Mouse (Mus musculus) lung, postnatal 36 days (tissue): Measurements from ENCODE around the gene Sdf2.

Experiments used
- DNase-seq: peaks from one replicate; pipeline ENCODE4 v3.0.0; 2022; ENCODE audit warnings: mixed read lengths

Sdf2 gene

DNA sequence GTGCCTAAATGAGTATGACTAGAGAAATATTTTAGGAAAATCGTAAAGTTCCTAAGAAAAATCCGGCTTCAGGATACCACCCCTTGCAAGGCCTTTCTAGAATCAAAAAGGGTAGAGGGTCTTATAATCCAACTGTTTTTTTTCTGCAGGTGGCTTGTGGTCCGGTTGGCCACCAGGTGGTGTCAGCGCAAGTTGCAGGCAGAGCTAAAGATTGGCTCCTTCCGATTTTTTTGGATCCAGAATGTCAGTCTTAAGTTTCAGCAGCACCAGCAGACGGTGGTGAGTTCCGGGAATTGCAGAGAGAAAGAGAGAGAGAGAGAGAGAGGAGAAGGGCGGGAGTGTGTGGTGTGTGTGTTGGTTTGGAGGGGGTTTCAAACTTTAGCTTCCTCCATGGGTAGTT, 17.0 kb downstream of the Sdf2 start:
- DNase-seq, result peak; percentile 74

DNA sequence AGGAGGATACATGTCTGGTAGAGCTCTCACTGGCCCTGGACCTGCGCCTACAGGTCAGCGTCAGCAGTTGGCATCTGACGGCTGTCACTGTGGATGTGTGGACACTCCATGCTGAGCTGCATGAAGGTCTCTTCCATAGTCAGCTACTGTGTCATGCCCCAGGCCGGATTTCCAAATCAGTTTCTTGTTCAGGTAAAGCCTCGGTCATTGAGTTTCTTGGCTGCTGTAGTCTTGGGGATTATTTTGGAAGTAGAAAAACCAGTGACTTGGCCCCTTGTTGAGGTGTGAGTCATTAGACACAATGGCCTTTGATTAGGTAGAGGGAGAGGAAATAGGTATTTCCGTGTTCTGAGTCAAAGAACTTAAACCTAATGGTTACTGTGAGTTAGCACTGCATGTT, 20.0 kb downstream of the Sdf2 start:
- no peak for DNase-seq

DNA sequence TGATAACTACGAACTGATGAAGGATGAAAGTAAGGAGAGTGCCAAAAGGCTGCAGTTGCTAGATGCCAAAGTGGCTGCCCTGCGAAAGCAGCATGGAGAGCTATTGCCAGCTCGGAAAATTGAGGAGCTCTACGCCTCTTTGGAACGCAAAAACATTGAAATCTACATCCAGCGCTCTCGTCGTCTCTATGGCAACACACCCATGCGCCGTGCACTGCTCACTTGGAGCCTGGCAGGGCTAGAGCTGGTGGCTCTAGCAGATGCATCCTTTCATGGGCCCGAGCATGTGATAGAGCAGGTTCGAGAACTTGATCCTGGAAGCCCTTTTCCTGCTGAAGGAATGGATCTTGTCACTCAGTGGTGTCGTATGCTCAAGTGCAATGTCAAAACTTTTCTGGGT, 26.4 kb downstream of the Sdf2 start:
- DNase-seq, result no peak

DNA sequence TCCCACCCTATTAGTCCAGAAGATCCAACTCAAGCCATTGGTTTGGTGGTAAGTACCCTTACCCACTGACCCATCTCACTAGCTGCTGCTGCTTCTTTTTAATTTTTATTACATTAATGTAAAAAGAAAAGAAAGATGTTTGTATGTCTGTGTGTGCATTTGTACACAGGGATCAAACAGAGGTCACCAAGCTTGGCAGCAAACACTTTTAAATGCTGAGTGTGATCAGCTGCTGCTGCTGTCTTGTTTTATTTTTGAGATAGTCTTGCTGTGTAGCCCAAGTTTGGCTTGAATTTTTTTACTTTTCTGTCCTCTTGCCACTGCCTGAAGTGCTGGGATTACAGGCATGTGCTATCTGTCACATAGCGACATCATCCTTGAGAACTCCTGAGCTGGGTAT, 30.1 kb downstream of the Sdf2 start:
- DNase-seq, result no peak

DNA sequence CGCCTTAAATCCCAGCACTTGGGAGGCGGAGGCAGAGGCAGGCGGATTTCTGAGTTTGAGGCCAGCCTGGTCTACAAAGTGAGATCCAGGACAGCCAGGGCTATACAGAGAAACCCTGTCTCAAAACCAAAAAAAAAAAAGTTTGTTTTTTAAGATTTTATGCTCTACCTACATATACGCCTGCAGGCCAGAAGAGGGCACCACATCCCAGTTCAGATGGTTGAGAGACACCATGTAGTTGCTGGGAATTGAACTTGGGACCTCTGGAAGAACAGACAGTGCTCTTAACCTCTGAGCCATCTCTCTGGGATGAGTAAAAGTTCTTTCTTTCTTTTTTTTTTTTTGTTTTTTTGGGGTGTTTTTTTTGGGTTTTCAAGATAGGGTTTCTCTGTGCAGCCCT, 30.6 kb downstream of the Sdf2 start:
- peak; percentile 13 for DNase-seq

DNA sequence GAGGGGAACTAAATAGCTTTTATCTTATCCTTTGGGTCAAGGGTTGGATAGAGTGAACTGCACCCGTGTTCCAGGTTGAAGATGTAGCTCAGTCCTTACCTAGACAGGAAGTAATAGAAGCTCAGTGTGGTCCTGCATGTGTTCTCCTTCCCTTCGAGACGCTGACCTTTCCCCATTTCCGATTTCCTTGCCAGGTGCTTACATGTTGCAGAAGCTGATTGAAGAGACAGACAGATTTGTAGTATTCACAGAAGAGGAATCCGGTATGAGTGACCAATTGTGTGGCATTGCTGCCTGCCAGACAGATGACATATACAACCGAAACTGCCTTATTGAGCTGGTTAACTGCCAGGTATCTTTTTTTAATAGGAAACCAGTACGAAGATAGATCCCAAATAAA, 33.3 kb downstream of the Sdf2 start:
- DNase-seq, result no peak

DNA sequence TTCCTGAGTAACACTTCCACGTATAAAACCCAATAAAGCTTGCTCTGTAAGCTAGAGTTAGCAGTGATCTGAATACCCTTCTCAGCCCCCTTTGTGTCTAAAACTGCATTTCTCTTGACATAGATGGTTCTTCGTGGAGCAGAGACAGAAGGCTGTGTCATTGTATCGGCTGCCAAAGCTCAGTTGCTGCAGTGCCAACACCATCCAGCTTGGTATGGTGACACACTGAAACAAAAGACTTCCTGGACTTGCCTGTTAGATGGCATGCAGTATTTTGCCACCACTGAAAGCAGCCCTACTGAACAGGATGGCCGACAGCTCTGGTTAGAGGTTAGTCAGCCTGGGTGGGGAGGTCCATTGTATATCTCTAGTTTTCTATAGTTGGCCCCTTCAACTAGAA, 34.0 kb downstream of the Sdf2 start:
- no peak for DNase-seq

DNA sequence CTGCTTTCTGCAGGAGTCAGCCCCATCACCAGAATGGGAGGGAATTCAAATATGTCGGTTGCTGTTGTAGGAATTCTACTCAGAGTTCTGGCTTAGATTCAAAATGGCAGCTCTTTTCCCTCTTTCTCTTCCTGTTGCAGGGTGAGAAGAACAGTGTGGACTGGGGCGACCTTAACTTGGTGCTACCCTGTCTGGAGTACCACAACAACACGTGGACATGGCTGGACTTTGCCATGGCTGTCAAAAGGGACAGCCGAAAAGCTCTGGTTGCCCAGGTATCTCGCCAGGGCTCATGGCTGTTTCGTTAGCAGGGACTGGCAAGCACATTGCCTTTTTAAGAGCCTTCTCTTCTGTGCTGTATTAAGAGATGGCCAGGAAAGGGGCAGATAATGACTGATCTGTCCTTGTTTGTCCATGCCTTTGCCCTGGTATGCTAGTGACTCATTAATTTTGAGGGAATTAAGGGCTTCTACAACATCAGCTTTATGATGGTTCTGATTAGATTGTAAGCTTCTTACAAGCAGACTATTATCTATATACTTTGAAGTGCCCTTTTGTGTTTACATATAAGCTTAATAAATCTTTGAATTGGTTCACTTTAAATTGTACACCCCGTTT, 43.7 kb downstream of the Sdf2 start:
- DNase-seq, result no peak

DNA sequence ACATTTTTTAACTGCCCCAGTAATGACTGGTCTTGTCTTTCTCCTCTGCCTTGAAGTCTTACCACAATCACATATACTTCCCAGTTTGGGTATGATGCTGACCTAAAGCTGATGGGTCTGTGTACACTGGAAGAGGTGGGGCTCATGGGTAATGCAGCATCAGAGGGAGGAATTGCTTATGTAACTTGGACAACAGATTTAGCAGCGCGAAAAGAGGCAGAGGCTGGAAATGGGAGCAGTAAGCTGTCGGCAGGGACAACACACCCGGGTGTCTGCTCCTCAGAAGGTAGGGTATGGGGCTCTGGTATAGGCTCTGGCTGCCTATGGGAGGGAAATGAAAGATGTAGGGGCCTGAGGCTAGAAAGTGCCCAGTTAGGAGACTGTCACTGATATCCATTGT, 45.1 kb downstream of the Sdf2 start, which contains the start of gene BC030499:
TSS of gene BC030499 (plus strand) at position 188 of the 400 bp plus-strand sequence.
- DNase-seq, result no peak

DNA sequence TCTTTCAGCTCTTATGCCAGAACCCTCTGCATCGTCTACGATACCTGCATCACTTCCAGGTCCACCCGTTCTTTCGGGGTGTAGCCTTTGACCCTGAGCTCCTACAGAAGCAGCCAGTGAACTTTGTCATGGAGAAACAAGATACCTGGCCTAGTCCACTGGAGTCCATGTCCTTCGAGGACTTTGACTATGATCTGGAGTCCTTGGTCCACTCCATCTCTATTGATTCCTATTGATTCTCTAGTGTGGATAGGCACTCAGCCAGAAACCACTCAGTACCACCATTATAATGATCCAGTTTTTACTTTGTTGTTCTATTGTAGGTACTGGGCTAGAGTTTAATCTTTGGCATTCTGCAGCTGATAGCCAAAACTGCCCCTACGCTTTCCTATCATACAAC, 49.0 kb downstream of the Sdf2 start:
- no peak for DNase-seq

DNA sequence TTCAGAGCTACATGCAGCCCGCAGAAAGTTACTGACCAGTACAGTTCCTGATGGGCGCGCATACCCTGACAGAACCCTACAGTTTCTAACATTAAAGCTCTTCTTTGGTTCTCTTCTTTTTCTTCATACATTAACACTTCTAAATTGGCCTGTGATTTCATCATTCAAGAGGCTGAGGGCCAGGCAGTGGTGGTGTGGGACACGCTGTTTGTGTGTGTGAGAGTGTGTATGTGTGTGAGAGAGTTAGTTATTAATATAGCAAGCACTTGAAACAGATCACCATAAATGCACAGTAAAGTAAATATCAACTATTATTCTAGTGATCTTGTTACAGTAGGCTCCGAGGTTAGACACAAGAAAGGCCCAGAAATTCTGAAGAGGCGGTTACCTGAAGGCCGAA, 55.4 kb downstream of the Sdf2 start:
- DNase-seq, result peak; percentile 4

DNA sequence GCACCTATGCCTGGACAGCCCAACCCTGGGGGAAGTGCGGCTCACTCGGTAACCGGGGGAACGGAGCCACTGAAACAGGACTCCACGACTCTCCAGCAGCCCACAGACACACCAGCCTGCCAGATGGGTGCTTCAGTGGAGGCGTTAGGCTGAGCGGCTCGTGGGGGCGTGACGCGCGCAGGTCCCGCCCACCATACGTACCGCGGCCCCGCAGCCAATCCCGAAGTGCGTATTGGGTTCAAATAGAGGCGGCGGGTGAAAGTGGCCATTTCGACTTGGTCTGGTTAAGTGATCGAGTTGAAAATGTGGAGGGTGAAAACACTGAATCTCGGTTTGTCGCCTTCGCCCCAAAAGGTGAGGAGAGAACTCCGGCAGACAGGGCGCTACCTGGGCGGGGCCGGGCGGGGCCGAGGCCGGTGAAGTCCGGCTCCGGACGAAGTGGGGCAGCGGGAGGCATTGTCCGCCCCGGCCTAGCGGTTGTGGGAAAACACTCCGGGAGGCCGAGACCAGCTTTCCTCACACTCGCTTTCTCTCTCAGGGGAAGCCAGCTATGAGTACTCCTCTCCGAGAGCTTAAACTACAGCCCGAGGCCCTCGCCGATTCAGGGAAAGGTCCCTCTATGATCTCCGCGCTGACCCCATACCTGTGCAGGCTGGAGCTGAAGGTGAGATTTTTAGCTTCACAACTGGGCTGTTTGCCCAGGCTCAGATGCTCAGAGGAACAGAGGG, 56.0 kb downstream of the Sdf2 start, which contains the start of gene Spag5:
TSS of gene Spag5 (plus strand) at position 173 of the 728 bp plus-strand sequence.
- DNase-seq, result peak; percentile 93
